Mouse (Mus musculus) kidney, adult 8-10 months (tissue): ENCODE measurements around the gene Rhbdd2.

Experiments used
- DNase-seq, 2 experiments: peaks; one replicate each; pipeline ENCODE4 v3.0.0; 2022

Rhbdd2 gene

DNA sequence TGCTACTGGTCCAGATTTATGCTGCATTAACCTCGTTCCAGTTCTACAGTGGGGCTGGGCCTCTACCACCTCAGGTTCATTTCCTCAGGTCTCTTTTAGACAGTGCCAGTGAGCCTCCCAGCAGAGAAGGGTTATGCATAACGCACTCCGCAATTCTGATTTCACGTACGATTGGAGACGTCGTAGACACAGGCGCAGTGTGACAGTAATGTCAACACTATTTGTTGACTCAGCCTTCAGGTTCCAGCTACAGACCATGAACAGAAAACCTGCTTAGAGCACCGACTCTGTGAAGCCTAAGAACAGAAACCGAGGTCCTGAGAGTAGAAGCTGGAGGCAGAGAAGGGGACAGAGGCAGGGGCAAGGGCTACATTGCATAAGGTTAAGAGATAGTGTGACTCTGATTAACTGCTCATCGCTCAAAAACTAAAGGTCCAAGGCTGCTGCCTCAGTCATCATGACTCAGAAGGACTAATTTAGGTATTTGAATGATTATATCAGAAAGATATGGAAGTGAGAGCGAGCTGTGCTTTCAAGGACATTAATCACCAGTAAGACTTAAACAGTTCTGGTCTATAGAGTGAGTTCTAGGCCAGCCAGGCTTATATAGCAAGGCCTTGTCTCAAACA, 50.6 kb downstream of the Rhbdd2 start:
- no peak for DNase-seq

DNA sequence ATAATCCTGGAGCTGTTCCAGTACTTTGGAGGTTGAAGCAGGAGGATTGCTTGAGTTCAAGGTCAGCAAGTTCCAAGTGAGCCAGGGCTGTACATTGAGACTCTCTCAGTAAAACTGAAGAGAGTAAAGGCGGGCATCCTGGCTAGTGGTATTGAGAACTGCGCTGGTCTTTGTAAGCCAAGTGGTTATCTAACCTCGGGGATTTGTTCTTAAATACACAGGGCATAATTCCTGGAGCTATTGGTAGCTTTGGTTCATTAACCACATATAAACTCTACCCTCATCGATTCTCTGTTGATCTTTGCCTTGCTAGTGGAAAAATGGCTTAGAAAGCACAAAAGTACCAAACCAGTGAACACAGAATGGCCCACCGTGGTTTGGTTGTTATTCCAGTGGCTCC, 58.0 kb downstream of the Rhbdd2 start:
- DNase-seq, result no peak

DNA sequence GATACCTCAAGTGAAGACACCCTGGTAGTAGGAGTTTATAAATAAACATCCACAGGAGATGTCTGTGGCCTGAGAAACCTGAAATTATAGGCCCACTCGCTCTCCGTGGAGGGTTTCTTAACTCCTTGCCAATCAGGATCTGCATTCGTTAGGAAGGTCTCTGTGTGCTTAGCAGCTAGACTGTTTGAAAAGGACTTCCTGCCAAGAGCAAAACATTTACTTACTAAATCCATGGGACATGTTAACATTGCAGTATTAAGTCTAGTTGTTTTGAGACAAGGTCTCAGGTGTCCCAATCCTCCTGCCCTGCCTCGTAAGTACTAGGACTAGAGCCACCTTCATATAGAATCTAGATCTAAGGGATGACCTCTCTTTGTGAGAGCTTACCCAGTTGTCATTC, 58.8 kb downstream of the Rhbdd2 start:
- no peak for DNase-seq

DNA sequence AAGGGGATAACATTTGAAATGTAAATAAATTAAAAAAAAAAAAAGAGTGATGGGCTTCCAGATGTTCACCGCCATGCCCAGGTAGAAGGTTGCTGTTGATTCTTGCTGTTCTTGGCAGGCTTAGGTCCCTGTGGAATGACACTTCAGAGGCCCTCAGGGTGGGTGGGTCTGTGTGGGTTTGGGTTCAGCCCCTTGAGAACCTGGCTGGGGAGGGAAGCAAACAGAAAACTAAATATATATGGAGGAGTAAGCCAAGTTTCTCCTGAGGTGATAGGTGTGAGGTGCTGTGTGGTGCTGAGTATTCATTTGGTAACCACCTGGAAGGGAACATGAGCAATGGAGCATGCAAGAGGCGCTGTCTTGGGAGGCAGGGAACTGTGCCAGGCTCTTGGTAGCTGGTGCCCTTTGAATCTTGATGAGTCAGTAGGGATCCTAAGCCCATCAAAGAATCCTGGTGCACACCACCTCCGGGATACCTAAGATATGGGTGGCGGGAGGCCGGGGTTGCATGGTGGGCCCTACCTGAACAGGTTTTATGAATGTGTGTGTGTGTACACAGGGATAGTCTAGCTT, 60.9 kb downstream of the Rhbdd2 start:
- DNase-seq, result peak; percentile 90 to 91

DNA sequence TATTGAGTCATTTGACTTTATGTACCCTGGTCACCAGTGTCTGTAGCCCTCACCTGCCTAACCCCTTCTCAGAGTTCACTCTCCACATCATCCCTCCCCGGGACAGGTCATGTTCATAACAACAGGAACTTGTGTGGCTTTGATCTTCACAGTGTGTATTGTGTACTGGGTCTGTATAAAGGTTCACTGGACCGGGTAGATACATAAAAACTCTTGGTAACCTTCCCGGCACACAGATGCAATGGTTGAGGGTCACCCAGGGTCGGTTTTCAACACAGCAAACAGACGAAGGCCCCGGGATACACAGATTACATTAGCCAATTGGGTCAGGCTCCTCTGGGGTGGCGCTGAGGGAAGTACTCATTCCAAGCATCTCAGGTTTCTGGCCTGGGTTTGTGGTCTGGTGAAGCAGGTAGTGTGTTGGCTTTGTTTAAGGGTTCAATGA, 62.9 kb downstream of the Rhbdd2 start:
- no peak for DNase-seq
